Mouse (Mus musculus) gastrocnemius, postnatal 25 days (tissue): ENCODE measurements around the gene Pin4. TPM values are rescaled to one million over a fixed set of nuclear protein-coding genes. Genes with fewer than 3 reads are reported as not detected.
"Not testable (repeated sequence)": the region's sequence is repeated elsewhere in the genome, so short reads cannot be mapped to it uniquely, and the experiment has no call there.

ENCODE experiments used
- DNase-seq: peaks from one replicate; pipeline ENCODE4 v3.0.0; 2022
- long read RNA-seq, 2 experiments: library from polyadenylated mRNA; stranded (forward); transcript quantifications; one replicate each; pipeline ENCODE4 v2.0.0; 2021
- total RNA-seq, 2 experiments: library from RNA; stranded (reverse); gene quantifications; 1 replicate in 1 of 2; 2 replicates in 1 of 2; pipeline ENCODE4 v1.2.3; 2021

The Pin4 gene
- total RNA-seq: 10 to 100 TPM; 21.9 to 27.7 TPM
- long read RNA-seq, experiment 1, transcript Pin4-201 (4 exons, 489 nt): major isoform, 82 of 92 reads
- long read RNA-seq, experiment 1, partial matches to known transcripts: 10 of 92 reads
- long read RNA-seq, experiment 1, other reads (novel, unspliced or antisense): 0 of 92 reads
- long read RNA-seq, experiment 2, transcript Pin4-201 (4 exons, 489 nt): major isoform, 46 of 52 reads
- long read RNA-seq, experiment 2, partial matches to known transcripts: 5 of 52 reads
- long read RNA-seq, experiment 2, other reads (novel, unspliced or antisense): 1 of 52 reads

- DNase-seq: peak; percentile 91
These were observed at the start of gene Pin4 for GRCm38 (mm10) chrX:102119042-102119864. Gene Pin4 (plus strand): TSS chrX:102119447.

- peak; percentile 74 for DNase-seq
These were observed 48.4 kb upstream of the Pin4 start, which contains the start of gene Rtl5 for GRCm38 (mm10) chrX:102070591-102071471. Gene Rtl5 (minus strand): TSS chrX:102071304.

- DNase-seq: no peak
These were observed 47.7 kb upstream of the Pin4 start for GRCm38 (mm10) chrX:102071517-102071916.

GRCm38 (mm10) chrX:102073605-102074325, 45.5 kb upstream of the Pin4 start:
- DNase-seq: no peak

- DNase-seq: no peak
These were observed 44.8 kb upstream of the Pin4 start for GRCm38 (mm10) chrX:102074435-102074834.

GRCm38 (mm10) chrX:102075158-102075557, 44.1 kb upstream of the Pin4 start:
- no peak for DNase-seq

GRCm38 (mm10) chrX:102076886-102077765, 42.1 kb upstream of the Pin4 start:
- no peak for DNase-seq

- DNase-seq: no peak
These were observed 38.2 kb upstream of the Pin4 start for GRCm38 (mm10) chrX:102081076-102081475.

- no peak for DNase-seq
These were observed 37.5 kb upstream of the Pin4 start for GRCm38 (mm10) chrX:102081573-102082279.

- DNase-seq: no peak
These were observed 36.9 kb upstream of the Pin4 start for GRCm38 (mm10) chrX:102082340-102082739.

- no peak for DNase-seq
These were observed 33.3 kb upstream of the Pin4 start for GRCm38 (mm10) chrX:102085798-102086443.

GRCm38 (mm10) chrX:102090605-102091004, 28.6 kb upstream of the Pin4 start:
- no peak for DNase-seq

GRCm38 (mm10) chrX:102094381-102094904, 24.8 kb upstream of the Pin4 start:
- DNase-seq: no peak

- DNase-seq: no peak
These were observed 17.4 kb upstream of the Pin4 start for GRCm38 (mm10) chrX:102101886-102102285.

- not testable (repeated sequence) for DNase-seq
These were observed 15.4 kb upstream of the Pin4 start for GRCm38 (mm10) chrX:102103830-102104229.

GRCm38 (mm10) chrX:102109349-102109748, 9.9 kb upstream of the Pin4 start:
- not testable (repeated sequence) for DNase-seq

- no peak for DNase-seq
These were observed 3.6 kb upstream of the Pin4 start for GRCm38 (mm10) chrX:102115676-102116075.

GRCm38 (mm10) chrX:102121321-102121720, 2.1 kb downstream of the Pin4 start:
- DNase-seq: no peak

- no peak for DNase-seq
These were observed 21.9 kb downstream of the Pin4 start for GRCm38 (mm10) chrX:102141157-102141556.
